Mouse (Mus musculus) liver, embryonic 14.5 days (tissue): ENCODE data around the gene Ank2.

Experiments used
- CTCF ChIP-seq: IDR thresholded peaks from 2 replicates; pipeline ENCODE4 v1.5.1; 2016; ENCODE audit warnings: antibody characterized with exemption, low read depth, control low read depth
- EP300 ChIP-seq: IDR thresholded peaks from 2 replicates; pipeline ENCODE4 v1.6.1; 2016; ENCODE audit warnings: antibody characterized with exemption, low read depth

DNA sequence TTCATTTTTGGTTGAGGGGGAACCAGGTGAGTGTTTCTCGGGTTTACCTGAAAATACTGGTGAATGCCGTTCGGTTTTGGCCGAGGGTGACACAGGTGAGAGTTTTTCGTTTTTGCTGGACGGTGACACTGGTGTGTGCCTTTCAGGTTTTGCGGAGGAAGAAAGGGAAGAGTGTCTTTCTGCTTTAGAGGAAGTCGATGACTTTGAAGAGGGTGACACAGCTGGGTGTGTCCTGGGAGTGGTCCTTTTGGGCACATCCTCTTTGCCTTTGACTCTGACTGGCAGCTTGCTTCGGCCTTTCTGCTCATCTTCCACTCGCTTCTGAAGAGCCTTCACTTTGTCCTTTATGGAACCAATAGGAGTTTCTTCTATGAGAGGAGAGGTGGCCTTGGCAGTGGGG is 552.6 kb downstream of the Ank2 start:
- no peak for TF ChIP-seq CTCF
- TF ChIP-seq EP300, result no peak
